Mouse (Mus musculus) bone marrow macrophage, adult 2 months (primary cell): ENCODE results near the gene Smok3c.

Source experiments
- CTCF ChIP-seq: IDR thresholded peaks from 2 replicates; pipeline ENCODE4 v1.5.1; 2012; ENCODE audit warnings: low read depth, mild to moderate bottlenecking, low read length, moderate library complexity
- POLR2A ChIP-seq: IDR thresholded peaks from 2 replicates; pipeline ENCODE4 v1.6.1; 2012; ENCODE audit warnings: mild to moderate bottlenecking, low read depth, low read length, borderline replicate concordance

GRCm38 (mm10) chr5:138089108-138089551 is 36.1 kb downstream of the Smok3c start:
- no peak for TF ChIP-seq CTCF
- no peak for TF ChIP-seq POLR2A
